Mouse (Mus musculus) MEL (cell line): ENCODE measurements at regions not wholly inside any gene's neighbourhood (a gene's known extent, or its start where the extent isn't known, plus 50 kb on each side); places are given as distances from the start of the nearest gene placed in this dataset.

Experiments
- DNase-seq: peaks from one replicate; pipeline ENCODE4 v3.0.0; 2011; ENCODE audit warnings: low read depth, low spot score
- H3K27ac ChIP-seq: 2 replicates; pipeline ENCODE4 v1.5.1; 2012; ENCODE audit warnings: low read depth, mild to moderate bottlenecking, control low read depth, low read length, moderate library complexity; ENCODE audit not compliant: control insufficient read depth
- H3K27me3 ChIP-seq, 2 experiments: fragments of 150-350 bp in 1 of 2; sonication (generic) in 1 of 2; 2 replicates each; pipeline ENCODE4 v1.6.1; 2012; ENCODE audit warnings: low read length in 2 of 2, mild to moderate bottlenecking in 2 of 2, improper control_type of control experiment in 1 of 2, moderate library complexity in 1 of 2; ENCODE audit not compliant: insufficient read depth in 2 of 2, control insufficient read depth in 1 of 2
- H3K36me3 ChIP-seq, 2 experiments: 2 replicates each; pipeline ENCODE4 v1.6.1; 2012 to 2014; ENCODE audit warnings: low read length in 2 of 2, improper control_type of control experiment in 1 of 2, inconsistent platforms in 1 of 2, mild to moderate bottlenecking in 1 of 2; ENCODE audit not compliant: insufficient read depth in 2 of 2, control insufficient read depth in 1 of 2
- H3K4me1 ChIP-seq, 2 experiments: fragments of 150-350 bp in 1 of 2; sonication (generic) in 1 of 2; 2 replicates each; pipeline ENCODE4 v1.6.1; 2012; ENCODE audit warnings: low read length in 2 of 2, improper control_type of control experiment in 1 of 2, mild to moderate bottlenecking in 1 of 2; ENCODE audit not compliant: insufficient read depth in 2 of 2, control insufficient read depth in 1 of 2
- H3K4me3 ChIP-seq, 2 experiments: fragments of 150-350 bp in 1 of 2; sonication (generic) in 1 of 2; 2 replicates each; pipeline ENCODE4 v1.5.1; 2012; ENCODE audit warnings: low read depth in 2 of 2, low read length in 2 of 2, mild to moderate bottlenecking in 2 of 2, moderate library complexity in 2 of 2, control low read depth in 1 of 2, improper control_type of control experiment in 1 of 2; ENCODE audit not compliant: control insufficient read depth in 1 of 2, insufficient read depth in 1 of 2
- H3K79me2 ChIP-seq: 2 replicates; pipeline ENCODE4 v1.6.1; 2012; ENCODE audit warnings: mild to moderate bottlenecking, low read length, moderate library complexity; ENCODE audit not compliant: control insufficient read depth, poor library complexity, insufficient read depth
- H3K9ac ChIP-seq: 2 replicates; pipeline ENCODE4 v1.6.1; 2012; ENCODE audit warnings: low read depth, mild to moderate bottlenecking, control low read depth, low read length, moderate library complexity; ENCODE audit not compliant: control insufficient read depth, poor library complexity, severe bottlenecking
- H3K9me3 ChIP-seq: fragments of 150-350 bp; sonication (generic); replicated peaks from 2 replicates; pipeline ENCODE4 v1.6.1; 2012; ENCODE audit warnings: mild to moderate bottlenecking, low read length, improper control_type of control experiment, moderate library complexity; ENCODE audit not compliant: insufficient read depth
- CHD1 ChIP-seq: IDR thresholded peaks from 2 replicates; pipeline ENCODE4 v1.6.1; 2012; ENCODE audit warnings: low read depth, mild to moderate bottlenecking, inconsistent platforms, low read length, improper control_type of control experiment
- CHD2 ChIP-seq: IDR thresholded peaks from 2 replicates; pipeline ENCODE4 v1.6.1; 2011; ENCODE audit warnings: low read length, improper control_type of control experiment
- E2F4 ChIP-seq: IDR thresholded peaks from 2 replicates; pipeline ENCODE4 v1.6.1; 2011; ENCODE audit warnings: low read depth, low read length, improper control_type of control experiment, borderline replicate concordance
- ELF1 ChIP-seq: IDR thresholded peaks from 2 replicates; pipeline ENCODE4 v1.6.1; 2014; ENCODE audit warnings: low read depth, mild to moderate bottlenecking, inconsistent platforms, low read length, improper control_type of control experiment, moderate library complexity
- EP300 ChIP-seq, 2 experiments: IDR thresholded peaks; 2 replicates each; pipeline ENCODE4 v1.6.1; 2011; ENCODE audit warnings: improper control_type of control experiment in 2 of 2, low read length in 2 of 2, low read depth in 1 of 2, mild to moderate bottlenecking in 1 of 2
- ETS1 ChIP-seq: IDR thresholded peaks from 2 replicates; pipeline ENCODE4 v1.6.1; 2012; ENCODE audit warnings: low read depth, mild to moderate bottlenecking, inconsistent platforms, low read length, improper control_type of control experiment, moderate library complexity
- HCFC1 ChIP-seq: IDR thresholded peaks from 2 replicates; pipeline ENCODE4 v1.6.1; 2012; ENCODE audit warnings: low read depth, mild to moderate bottlenecking, inconsistent platforms, low read length, improper control_type of control experiment, moderate library complexity
- JUND ChIP-seq: IDR thresholded peaks from 2 replicates; pipeline ENCODE4 v1.6.1; 2011; ENCODE audit warnings: low read depth, mild to moderate bottlenecking, improper control_type of control experiment, low read length
- MAX ChIP-seq: IDR thresholded peaks from 2 replicates; pipeline ENCODE4 v1.6.1; 2011; ENCODE audit warnings: low read length, improper control_type of control experiment
- MEF2A ChIP-seq: IDR thresholded peaks from 2 replicates; pipeline ENCODE4 v1.6.1; 2014; ENCODE audit warnings: low read depth, mild to moderate bottlenecking, inconsistent platforms, low read length, improper control_type of control experiment; ENCODE audit not compliant: poor library complexity, insufficient replicate concordance, severe bottlenecking; ENCODE audit errors: extremely low read depth
- MYC ChIP-seq: IDR thresholded peaks from 2 replicates; pipeline ENCODE4 v1.6.1; 2011; ENCODE audit warnings: low read depth, mild to moderate bottlenecking, low read length, improper control_type of control experiment, moderate library complexity
- NELFE ChIP-seq: IDR thresholded peaks from 2 replicates; pipeline ENCODE4 v1.6.1; 2011; ENCODE audit warnings: low read depth, low read length, improper control_type of control experiment
- POLR2AphosphoS5 ChIP-seq: IDR thresholded peaks from 2 replicates; pipeline ENCODE4 v1.6.1; 2012; ENCODE audit warnings: low read depth, borderline replicate concordance, mild to moderate bottlenecking, inconsistent platforms, low read length, moderate library complexity, mixed read lengths
- TAL1 ChIP-seq: IDR thresholded peaks from 2 replicates; pipeline ENCODE4 v1.6.1; 2012; ENCODE audit warnings: mild to moderate bottlenecking, inconsistent platforms, low read length, moderate library complexity, mixed read lengths
- TBP ChIP-seq: IDR thresholded peaks from 2 replicates; pipeline ENCODE4 v1.8.0; 2011; ENCODE audit warnings: low read depth, low read length, improper control_type of control experiment
- UBTF ChIP-seq: IDR thresholded peaks from 2 replicates; pipeline ENCODE4 v1.6.1; 2012; ENCODE audit warnings: low read depth, mild to moderate bottlenecking, inconsistent platforms, low read length, improper control_type of control experiment, moderate library complexity, borderline replicate concordance; ENCODE audit not compliant: insufficient read depth
- USF1 ChIP-seq: IDR thresholded peaks from 2 replicates; pipeline ENCODE4 v1.6.1; 2014; ENCODE audit warnings: low read depth, mild to moderate bottlenecking, inconsistent platforms, low read length, improper control_type of control experiment, moderate library complexity
- USF2 ChIP-seq, 2 experiments: IDR thresholded peaks; 2 replicates each; pipeline ENCODE4 v1.6.1; 2011 to 2012; ENCODE audit warnings: improper control_type of control experiment in 2 of 2, low read length in 2 of 2, borderline replicate concordance in 1 of 2, inconsistent platforms in 1 of 2, low read depth in 1 of 2, mild to moderate bottlenecking in 1 of 2; ENCODE audit not compliant: insufficient read depth in 1 of 2
- ZMIZ1 ChIP-seq: IDR thresholded peaks from 2 replicates; pipeline ENCODE4 v1.6.1; 2012; ENCODE audit warnings: low read depth, mild to moderate bottlenecking, inconsistent platforms, low read length, improper control_type of control experiment, moderate library complexity

DNA sequence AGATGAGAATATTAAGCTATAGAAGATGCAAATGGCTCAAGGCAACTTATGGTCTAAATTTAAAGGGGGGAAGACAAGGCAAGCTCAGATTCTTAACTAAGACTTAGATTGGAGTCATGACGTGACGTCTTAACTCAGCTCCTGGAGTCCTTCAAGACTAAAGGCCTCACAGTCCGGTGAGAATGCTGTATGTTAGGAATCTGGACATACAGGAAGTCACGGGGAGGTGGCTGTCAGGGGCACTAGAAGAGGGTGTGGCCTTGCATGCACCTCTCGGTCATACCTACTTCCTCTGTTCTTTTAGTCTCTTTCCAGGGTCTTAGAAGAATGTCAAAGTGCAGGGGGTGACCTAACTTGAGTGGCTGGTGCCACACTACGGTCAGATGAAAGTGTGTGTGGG lies 91.5 kb upstream of the Parp11 start:
- DNase-seq = no peak
- H3K79me2 ChIP-seq = no peaks in the 10 kb centered on the region
- H3K4me1 ChIP-seq = no peaks in the 10 kb centered on the region
- no peak overlapping the region for H3K9ac ChIP-seq
- no peaks in the 10 kb centered on the region for H3K9me3 ChIP-seq
- no peaks in the 10 kb centered on the region for H3K36me3 ChIP-seq
- no peak overlapping the region for H3K27ac ChIP-seq
- H3K27me3 ChIP-seq = peaks cover 0 to 2% of the 10 kb centered on the region in 2 experiments; a peak in 2 of 4 replicates
- H3K4me3 ChIP-seq = no peak overlapping the region
- TF ChIP-seq MEF2A = no peak
- no peak for TF ChIP-seq TBP
- TF ChIP-seq ELF1 = no peak
- no peak for TF ChIP-seq MAX
- TF ChIP-seq HCFC1 = no peak
- TF ChIP-seq MYC = no peak
- TF ChIP-seq ZMIZ1 = no peak

- Histone ChIP-seq H3K79me2 (no peaks in the 10 kb centered on the region), H3K27ac (no peak overlapping the region), H3K9ac (no peak overlapping the region), H3K9me3 (no peaks in the 10 kb centered on the region), H3K36me3 (no peaks in the 10 kb centered on the region), H3K4me3 (no peak overlapping the region), H3K27me3 (peaks cover 0 to 2% of the 10 kb centered on the region in 2 experiments; a peak in 2 of 4 replicates), H3K4me1 (no peaks in the 10 kb centered on the region)
- no peak for DNase-seq
- no peak for TF ChIP-seq EP300 (IDR thresholded peaks at IDR 0.05; ENCODE audit: low read depth in 1 of 2, low read length in 2 of 2)
- TF ChIP-seq CHD2 = no peak
- TF ChIP-seq USF2 (IDR thresholded peaks at IDR 0.05; ENCODE audit: borderline replicate concordance in 1 of 2, insufficient read depth in 1 of 2, low read depth in 1 of 2, low read length in 2 of 2) = no peak
- no peak for TF ChIP-seq CHD1
- TF ChIP-seq E2F4 = no peak
Measured at GRCm38 (mm10) chr6:127356442-127356841, 90.2 kb upstream of the Parp11 start.

DNA sequence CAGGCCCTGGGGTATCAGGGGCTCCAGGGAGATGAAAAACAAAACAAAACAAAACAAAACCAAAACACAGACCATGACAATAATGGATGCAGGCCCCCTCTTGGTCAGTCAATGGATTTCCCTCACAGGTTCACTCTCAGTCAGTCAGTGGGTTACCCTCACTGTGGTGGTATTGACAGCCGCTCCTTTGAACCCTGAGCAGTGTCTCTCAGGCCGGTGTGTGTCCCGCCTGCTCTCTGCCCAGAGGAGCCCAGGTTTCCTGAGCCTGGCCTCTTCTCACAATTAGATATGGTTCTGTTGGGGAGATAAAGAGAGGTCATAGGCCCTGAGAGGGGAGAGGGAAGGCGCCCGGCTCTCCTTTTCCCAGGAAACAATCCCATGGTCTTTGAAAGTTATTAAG lies 87.8 kb upstream of the Parp11 start:
- no peak for DNase-seq
- Histone ChIP-seq H3K4me1 (no peaks in the 10 kb centered on the region), H3K27ac (no peak overlapping the region), H3K27me3 (peaks cover 0 to 2% of the 10 kb centered on the region in 2 experiments; a peak in 1 of 4 replicates), H3K4me3 (no peak overlapping the region), H3K9me3 (no peaks in the 10 kb centered on the region), H3K9ac (no peak overlapping the region), H3K79me2 (no peaks in the 10 kb centered on the region), H3K36me3 (no peaks in the 10 kb centered on the region)
- TF ChIP-seq HCFC1 (no peak), POLR2AphosphoS5 (no peak), E2F4 (no peak), NELFE (no peak), EP300 (IDR thresholded peaks at IDR 0.05; ENCODE audit: low read depth in 1 of 2, low read length in 2 of 2) (no peak), USF1 (no peak), UBTF (no peak), JUND (no peak), ETS1 (no peak), ELF1 (no peak), CHD2 (no peak), TAL1 (no peak), MYC (no peak)
